Mouse (Mus musculus) forelimb bud, embryonic 11.5 days (tissue): ENCODE results near the gene Bend5.

Source experiments
- DNase-seq: peaks from one replicate; pipeline ENCODE4 v3.0.0-alpha.2; 2012; ENCODE audit warnings: low read depth, low spot score

Gene Bend5

DNA sequence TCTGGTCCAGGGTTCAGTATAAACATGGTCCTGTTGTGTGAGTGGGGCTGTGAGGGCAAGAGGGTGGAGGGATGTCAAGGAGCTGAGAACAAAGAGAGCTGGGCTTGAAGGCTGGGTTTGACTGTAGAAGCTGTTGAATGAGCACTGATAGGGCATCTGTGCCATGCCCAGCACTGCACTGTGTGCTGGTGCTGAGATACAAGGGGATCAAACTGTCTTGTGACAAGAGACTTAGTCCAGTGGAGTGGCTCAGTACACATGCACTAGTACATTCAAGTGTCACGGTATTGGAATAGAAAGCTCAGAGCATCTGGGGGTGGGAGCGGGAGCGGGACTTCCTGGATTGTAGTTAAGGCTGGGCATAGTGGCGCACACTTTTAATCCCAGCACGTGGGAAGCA, 71.4 kb downstream of the Bend5 start:
- no peak for DNase-seq

DNA sequence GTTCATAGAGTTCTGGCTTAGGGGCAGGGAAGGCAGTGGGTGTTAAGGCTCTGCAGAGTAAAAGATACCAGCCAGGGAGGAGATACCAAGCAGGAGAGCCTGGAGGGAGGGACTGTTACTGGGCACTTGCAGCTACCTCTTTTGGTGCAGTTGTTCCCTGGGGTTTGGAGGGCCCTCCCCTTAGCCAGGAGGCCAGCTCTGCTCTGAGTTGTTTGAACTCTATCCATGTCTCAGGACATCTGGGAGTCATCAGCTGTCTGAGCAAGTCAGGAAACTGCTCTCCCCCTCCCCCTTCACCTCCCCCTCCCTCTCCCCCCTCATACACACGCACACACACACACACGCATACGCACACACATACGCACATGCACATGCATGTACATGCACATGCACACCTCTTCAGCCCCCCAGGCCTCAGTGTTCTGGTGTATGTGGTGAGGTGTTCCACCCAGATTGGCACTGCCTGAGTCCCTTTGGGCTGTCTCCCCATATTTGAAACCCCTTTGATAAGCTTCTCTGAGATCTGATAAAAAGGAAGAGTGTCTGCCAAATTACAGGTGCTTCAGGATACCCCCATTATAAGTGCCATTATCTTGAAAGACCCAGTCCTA, 72.5 kb downstream of the Bend5 start:
- DNase-seq, result peak; percentile 35

DNA sequence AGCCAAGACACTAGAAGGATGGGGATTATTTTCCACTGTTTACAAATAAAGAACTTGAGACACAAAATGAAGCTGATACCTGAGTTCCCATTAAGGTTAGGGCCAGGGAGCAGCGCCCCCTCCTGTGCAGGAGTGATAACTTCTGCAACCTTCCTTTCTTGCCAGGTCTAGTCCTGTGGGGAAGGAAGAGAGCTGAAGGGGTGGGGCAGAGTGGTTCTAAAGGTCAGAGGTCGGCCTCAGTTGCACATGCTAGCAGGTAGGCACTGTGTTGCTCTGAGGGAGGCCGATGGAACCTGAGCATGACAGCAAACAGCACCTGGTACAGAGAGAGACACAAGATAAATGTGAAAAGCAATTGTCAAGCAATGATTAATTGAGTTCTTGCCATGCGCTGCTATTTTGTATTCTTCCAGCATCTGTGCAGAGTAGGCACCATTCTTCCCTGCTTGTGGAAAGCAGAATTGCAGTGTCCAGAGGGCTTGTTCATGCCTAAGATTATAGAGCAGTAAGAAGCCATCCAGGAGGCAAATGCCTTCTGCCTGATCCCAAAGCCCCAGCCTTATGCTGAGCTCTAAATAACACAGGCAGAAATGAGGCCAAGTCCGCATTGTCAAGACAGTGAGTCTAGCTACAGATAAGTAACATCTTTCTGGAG, 79.1 kb downstream of the Bend5 start:
- no peak for DNase-seq

DNA sequence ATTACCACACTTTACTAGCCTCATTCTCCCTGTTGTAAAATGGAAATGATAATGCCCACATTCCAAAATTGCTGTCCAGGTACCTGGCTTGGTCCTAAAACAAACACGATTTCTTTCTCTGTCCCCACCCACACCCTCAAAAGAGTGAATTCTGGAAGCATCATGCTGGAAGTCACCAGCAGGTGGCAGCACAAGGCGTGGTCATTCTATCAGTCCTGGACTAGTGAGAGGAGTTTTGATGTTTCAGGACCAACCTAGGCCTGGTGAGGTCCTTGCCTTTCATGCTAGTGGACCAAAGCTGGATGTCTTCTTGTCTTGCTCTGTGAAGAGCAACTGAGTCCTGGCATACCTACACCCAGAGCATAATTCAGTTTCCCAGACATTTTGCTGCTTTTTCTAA, 81.1 kb downstream of the Bend5 start:
- peak; percentile 68 for DNase-seq

DNA sequence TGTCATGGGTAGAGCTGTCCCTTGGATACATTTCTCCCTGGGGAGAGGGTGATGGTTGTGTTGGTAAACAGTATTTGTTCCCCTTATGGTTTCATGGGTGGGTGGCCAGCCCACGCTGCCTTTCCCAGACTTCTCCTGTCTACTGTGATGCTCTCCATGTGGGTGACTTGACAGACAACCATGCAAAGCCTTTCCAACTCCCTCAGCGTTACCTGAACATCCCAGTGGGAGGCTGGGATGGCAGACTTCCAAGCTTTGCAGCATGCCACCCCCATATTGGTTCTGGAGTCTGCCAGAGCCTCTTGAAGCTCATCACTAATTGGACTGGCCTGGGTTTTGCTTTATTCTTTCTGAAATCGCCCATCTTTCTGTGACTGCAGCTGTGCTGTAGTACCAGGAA, 83.9 kb downstream of the Bend5 start:
- DNase-seq, result no peak

DNA sequence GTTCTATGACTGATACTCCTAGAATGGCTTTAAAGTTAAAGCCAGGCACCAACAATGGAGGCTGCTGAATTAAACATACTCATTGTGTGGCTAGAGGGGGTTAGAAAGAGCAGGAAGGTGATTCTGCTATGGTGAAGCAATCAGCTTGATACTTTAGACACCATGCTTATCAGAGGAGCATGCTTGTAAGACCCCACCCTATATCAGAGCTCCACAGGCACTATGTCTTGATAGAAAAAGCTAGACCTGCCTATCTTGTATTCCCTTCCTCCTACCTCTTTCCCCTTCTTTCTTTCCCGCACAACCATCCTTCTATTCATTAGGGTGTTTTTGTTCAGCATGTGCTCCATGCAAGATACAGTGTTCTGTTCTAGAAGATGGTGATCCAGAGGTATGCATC, 86.6 kb downstream of the Bend5 start:
- DNase-seq, result no peak

DNA sequence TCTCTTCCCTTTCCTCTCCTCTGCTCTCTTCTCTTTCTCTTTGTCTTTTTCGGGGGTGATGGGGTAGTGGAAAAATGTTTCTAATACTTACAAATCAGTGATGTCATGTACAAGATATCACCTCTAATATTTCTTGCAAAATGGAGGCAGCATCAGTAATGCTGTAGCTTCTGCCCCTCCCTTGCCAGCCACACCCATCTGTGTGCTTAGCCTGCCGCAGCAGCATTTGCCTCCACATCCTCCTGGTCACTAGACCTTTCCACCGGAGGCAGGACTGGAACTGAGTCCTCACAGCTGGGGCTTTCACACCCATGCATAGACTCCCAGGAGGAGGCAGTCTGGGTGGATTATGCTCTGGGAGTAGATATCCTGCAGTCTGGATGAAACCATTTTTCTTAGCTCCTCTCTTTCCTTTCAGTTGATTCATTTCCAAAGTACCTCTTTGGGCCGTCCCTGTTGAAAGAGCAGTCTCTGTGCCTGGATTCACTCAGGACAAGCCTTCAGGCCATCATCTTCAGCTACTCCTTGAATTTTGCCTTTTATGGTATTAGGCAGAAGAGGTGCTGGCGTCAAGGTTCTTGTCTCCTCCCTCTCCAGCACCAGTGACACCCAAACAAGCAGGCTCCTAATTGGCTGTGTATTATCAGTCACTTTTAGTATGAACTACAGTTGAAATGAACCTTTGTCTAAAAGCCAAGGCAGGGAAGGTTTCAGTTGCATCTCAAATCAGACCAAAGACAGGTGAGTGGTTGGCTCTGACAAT, 88.3 kb downstream of the Bend5 start:
- DNase-seq, result no peak

DNA sequence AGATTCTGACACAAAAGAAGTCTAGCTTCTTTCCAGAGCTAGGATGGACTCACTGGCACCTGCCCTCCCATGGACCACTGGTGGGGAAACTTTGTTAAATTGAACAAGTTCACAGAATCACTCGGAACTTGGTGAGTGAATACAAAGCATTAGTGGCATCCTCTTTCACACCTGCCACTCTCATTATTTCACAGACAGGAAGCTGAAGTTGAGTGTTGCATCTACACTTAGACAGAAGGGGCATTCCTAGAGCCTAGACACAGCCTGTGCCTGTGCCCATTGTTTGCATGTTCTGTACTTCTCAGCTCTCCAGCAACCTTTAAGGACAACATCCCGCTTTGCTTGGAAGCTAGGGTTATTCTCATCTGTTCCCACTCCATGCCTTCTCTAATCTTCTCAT, 90.1 kb downstream of the Bend5 start:
- DNase-seq, result no peak
